ENCODE assay signal across 10 mouse cellular contexts in genomic region chr8:79374410-79374809, GRCm38 (mm10). TPM values are rescaled to one million over a fixed set of nuclear protein-coding genes. Genes with fewer than 3 reads are reported as not detected.
DNase-seq lines count a peak whose midpoint lies in the region; ATAC-seq lines count a peak whose summit lies in the region.
"Had no signal": no experiment of that assay in that cellular context is flagged by ENCODE, and none has a peak within 500 bp of the region (broad histone marks: within the 10 kb centered on the region; RNA-seq: fewer than 3 reads in every experiment).

No protein-coding gene starts in this region.

- H3K36me3 ChIP-seq in kidney, embryonic 15.5 days: peaks cover 34% of the 10 kb centered on the region
- peaks cover 45% of the 10 kb centered on the region for H3K36me3 ChIP-seq in embryonic facial prominence, embryonic 10.5 days (replicated peaks)
- peaks cover 17% of the 10 kb centered on the region for H3K36me3 ChIP-seq in liver, embryonic 12.5 days

- H3K4me2 ChIP-seq in kidney, embryonic 15.5 days: no peak overlapping the region
- H3K4me2 ChIP-seq in liver, embryonic 12.5 days: peak overlapping the region; percentile 57
- H3K4me2 ChIP-seq: hindbrain, embryonic 15.5 days had no signal

- H3K27me3 ChIP-seq in kidney, embryonic 15.5 days: no peaks in the 10 kb centered on the region
- H3K27me3 ChIP-seq in embryonic facial prominence, embryonic 10.5 days (replicated peaks; ENCODE audit: low read depth, poor library complexity, severe bottlenecking): no peaks in the 10 kb centered on the region
- 0 out of 2 replicates have a peak, but pooled peaks cover 7% of the 10 kb centered on the region for H3K27me3 ChIP-seq in liver, embryonic 12.5 days (replicated peaks)
- H3K27me3 ChIP-seq: hindbrain, embryonic 15.5 days; Patski had no signal

- H3K9me3 ChIP-seq in kidney, embryonic 15.5 days (replicated peaks): no peaks in the 10 kb centered on the region
- no peaks in the 10 kb centered on the region for H3K9me3 ChIP-seq in embryonic facial prominence, embryonic 10.5 days
- no peaks in the 10 kb centered on the region for H3K9me3 ChIP-seq in liver, embryonic 12.5 days (replicated peaks)
- H3K9me3 ChIP-seq: hindbrain, embryonic 15.5 days had no signal

- peaks cover 40% of the 10 kb centered on the region for H3K4me1 ChIP-seq in kidney, embryonic 15.5 days
- peaks cover 42% of the 10 kb centered on the region for H3K4me1 ChIP-seq in brown adipose tissue, adult 24 weeks (ENCODE audit: control insufficient read depth, insufficient read depth, insufficient read length, low read length)
- peaks cover 20% of the 10 kb centered on the region for H3K4me1 ChIP-seq in embryonic facial prominence, embryonic 10.5 days
- H3K4me1 ChIP-seq in liver, embryonic 12.5 days: peaks cover 40% of the 10 kb centered on the region

- H3K27ac ChIP-seq in kidney, embryonic 15.5 days: peak overlapping the region; percentile 48; the same call in 1 of the 2 replicates
- peak overlapping the region; percentile 74 for H3K27ac ChIP-seq in brown adipose tissue, adult 24 weeks (replicated peaks; ENCODE audit: low read depth, low read length)
- H3K27ac ChIP-seq in embryonic facial prominence, embryonic 10.5 days (replicated peaks): 0 out of 2 replicates have a peak overlapping the region, but pooled peaks have one; percentile 7
- H3K27ac ChIP-seq in liver, embryonic 12.5 days: peak overlapping the region; percentile 58
- H3K27ac ChIP-seq: hindbrain, embryonic 15.5 days had no signal

- no peak for DNase-seq in kidney, postnatal 14 days
- no peak for DNase-seq in embryonic facial prominence, embryonic 10.5 days (ENCODE audit: low spot score)
- DNase-seq in adrenal gland, adult 8-10 months: no peak
- no peak for DNase-seq in thymus, adult 18-20 months
- no peak for DNase-seq in adrenal gland, postnatal 10 days

- H3K9ac ChIP-seq in kidney, embryonic 15.5 days: no peak overlapping the region
- 0 out of 2 replicates have a peak overlapping the region, but pooled peaks have one; percentile 2 for H3K9ac ChIP-seq in liver, embryonic 12.5 days
- H3K9ac ChIP-seq: hindbrain, embryonic 15.5 days had no signal

- 57% methylated on average over 5 of the region's 5 CpGs for WGBS in kidney, embryonic 15.5 days
- 69% methylated on average over 5 of the region's 5 CpGs for WGBS in embryonic facial prominence, embryonic 10.5 days
- WGBS in liver, embryonic 12.5 days (ENCODE audit: insufficient replicate concordance): 24% methylated on average over 5 of the region's 5 CpGs

- no peak overlapping the region for H3K4me3 ChIP-seq in kidney, embryonic 15.5 days (replicated peaks)
- 0 out of 2 replicates have a peak overlapping the region, but pooled peaks have one; percentile 9 for H3K4me3 ChIP-seq in brown adipose tissue, adult 24 weeks (ENCODE audit: insufficient read depth, low read depth, low read length)
- no peak overlapping the region for H3K4me3 ChIP-seq in embryonic facial prominence, embryonic 10.5 days
- peak overlapping the region; percentile 8; the same call in 1 of the 2 replicates for H3K4me3 ChIP-seq in liver, embryonic 12.5 days
- H3K4me3 ChIP-seq: hindbrain, embryonic 15.5 days had no signal

- ATAC-seq in kidney, embryonic 15.5 days (replicated peaks; ENCODE audit: low FRiP score): peak; percentile 61; the same call in 1 of the 2 replicates
- ATAC-seq in liver, embryonic 12.5 days: no peak
- ATAC-seq: Patski had no signal

RNA-seq across cellular contexts. Expression of gene Smad1, which starts 24.9 kb away (rescaled TPM):
- polyA plus RNA-seq in kidney, embryonic 15.5 days (2015; fragmentation: Nextera tagmentation; extraction: Ambion mirVana): 40.0 and 41.0 TPM in 2 replicates
- 6.3 and 7.1 TPM in 2 replicates for polyA plus RNA-seq in brown adipose tissue, adult 24 weeks (2012; ENCODE audit: insufficient read depth, insufficient read length, missing spikeins)
- 41.5 and 42.8 TPM in 2 replicates for polyA plus RNA-seq in embryonic facial prominence, embryonic 10.5 days (2016; fragmentation: Nextera tagmentation; extraction: Ambion mirVana)
- polyA plus RNA-seq in liver, embryonic 12.5 days (2016; fragmentation: Nextera tagmentation; extraction: Ambion mirVana): 9.5 and 9.6 TPM in 2 replicates
- total RNA-seq in adrenal gland, adult 8-10 months (2022): 10 to 100 TPM; 24.2 to 37.3 (median 28.3) TPM
- 10 to 100 TPM; 34.9 to 36.8 TPM for total RNA-seq in adrenal gland, postnatal 10 days (2021)

Comparison
In these comparisons a context has a peak if more than half of its experiments do, and no peak if none do; other contexts are left out.
1. H3K27ac ChIP-seq: peak in every context shown above with its lines; median percentile 74 in brown adipose tissue, adult 24 weeks; 58 in liver, embryonic 12.5 days; 48 in kidney, embryonic 15.5 days; 7 in embryonic facial prominence, embryonic 10.5 days.
2. H3K4me3 ChIP-seq: peak in brown adipose tissue, adult 24 weeks (single experiment) and liver, embryonic 12.5 days (single experiment); none in kidney, embryonic 15.5 days (single experiment) and embryonic facial prominence, embryonic 10.5 days (single experiment).